ENCODE assay signal across 8 mouse cellular contexts in the genomic region with DNA sequence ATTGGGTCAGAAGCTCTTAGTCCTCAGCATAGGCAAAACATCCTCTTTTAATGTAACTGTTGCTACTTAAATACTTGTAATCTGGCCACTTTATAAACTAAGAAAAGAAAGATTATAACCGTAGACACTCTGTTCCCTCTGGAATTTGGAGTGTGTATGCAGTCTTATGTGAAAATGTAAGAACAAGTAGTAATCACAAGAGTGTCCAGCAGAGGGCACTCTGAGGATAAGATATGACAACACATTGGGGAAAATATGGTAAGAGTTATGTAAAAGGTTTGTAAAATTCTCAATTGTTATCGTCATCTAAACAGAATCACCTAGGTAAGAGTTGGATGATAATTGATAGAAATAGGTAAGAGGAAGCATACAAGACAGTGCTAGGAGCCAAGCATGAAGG.
DNase-seq lines count a peak whose midpoint lies in the region; ATAC-seq lines count a peak whose summit lies in the region.

No protein-coding gene starts in this region.

- H3K9me3 ChIP-seq in heart, embryonic 10.5 days = no peaks in the 10 kb centered on the region

- intact Hi-C loops in heart, postnatal 10 days (cut with DNase I) = loop anchor here (1.0 to 10.0 kb wide), 4 partner anchors 124 to 706 kb away; partner anchors contain the start of gene Stc2

- no peaks in the 10 kb centered on the region for H3K4me1 ChIP-seq in heart, embryonic 10.5 days

- 23% methylated on average over 2 of the region's 2 CpGs for WGBS in heart, embryonic 10.5 days

- H3K4me3 ChIP-seq in heart, embryonic 10.5 days = no peak overlapping the region

- no peaks in the 10 kb centered on the region for H3K27me3 ChIP-seq in heart, embryonic 10.5 days (ENCODE audit: insufficient read depth, poor library complexity, severe bottlenecking)

- peak; percentile 71 for ATAC-seq in megakaryocyte, adult 5-6 weeks (ENCODE audit: poor library complexity, severe bottlenecking)

- peak; percentile 77 for DNase-seq in heart, adult 8-10 months (ENCODE audit: low spot score)
- DNase-seq in heart, embryonic 10.5 days (ENCODE audit: low spot score) = no peak
- DNase-seq in adrenal gland, adult 2 months = peak; percentile 34
- DNase-seq in embryo, embryonic 11.5 days (ENCODE audit: low read depth, low spot score) = peak; percentile 69
- DNase-seq in heart, postnatal 10 days = peak; percentile 76 to 89
- DNase-seq in layer of hippocampus, adult 9-10 months (ENCODE audit: low spot score) = peak; percentile 98
- peak; percentile 80 for DNase-seq in right cerebral cortex, postnatal 4 days

- H3K27ac ChIP-seq in heart, embryonic 10.5 days = no peak overlapping the region

- no peaks in the 10 kb centered on the region for H3K36me3 ChIP-seq in heart, embryonic 10.5 days
